Mouse (Mus musculus) kidney, embryonic 16.5 days (tissue): ENCODE results near the gene Il31ra. TPM values are rescaled to one million over a fixed set of nuclear protein-coding genes. Genes with fewer than 3 reads are reported as not detected.

Experiments used
- ATAC-seq: fragments of 200-750 bp; cut with Nextera tagmentation; 2 replicates; pipeline ENCODE4 v1.8.0; 2017; ENCODE audit warnings: moderate TSS enrichment; ENCODE audit not compliant: low FRiP score, low TSS enrichment
- H3K27ac ChIP-seq: fragments of 300-500 bp; sonication (generic); 2 replicates; pipeline ENCODE4 v1.5.1; 2014; ENCODE audit warnings: low read length
- H3K27me3 ChIP-seq: fragments of 300-500 bp; sonication (generic); 2 replicates; pipeline ENCODE4 v1.6.1; 2014; ENCODE audit warnings: low read length, control low read depth, mixed read lengths; ENCODE audit not compliant: insufficient read depth
- H3K36me3 ChIP-seq: fragments of 300-500 bp; sonication (generic); 2 replicates; pipeline ENCODE4 v1.6.1; 2014; ENCODE audit warnings: low read length, control low read depth, mixed read lengths; ENCODE audit not compliant: insufficient read depth
- H3K4me1 ChIP-seq: fragments of 300-500 bp; sonication (generic); 2 replicates; pipeline ENCODE4 v1.6.1; 2014; ENCODE audit warnings: low read length, control low read depth, mixed read lengths; ENCODE audit not compliant: insufficient read depth
- H3K4me2 ChIP-seq: fragments of 300-500 bp; sonication (generic); replicated peaks from 2 replicates; pipeline ENCODE4 v1.6.1; 2014; ENCODE audit warnings: low read depth, low read length
- H3K4me3 ChIP-seq: fragments of 300-500 bp; sonication (generic); 2 replicates; pipeline ENCODE4 v1.5.1; 2014; ENCODE audit warnings: mild to moderate bottlenecking, low read length
- H3K9ac ChIP-seq: fragments of 300-500 bp; sonication (generic); replicated peaks from 2 replicates; pipeline ENCODE4 v1.6.1; 2014; ENCODE audit warnings: low read length
- H3K9me3 ChIP-seq: fragments of 300-500 bp; sonication (generic); 2 replicates; pipeline ENCODE4 v1.6.1; 2016; ENCODE audit warnings: low read length, control low read depth
- WGBS: fragments of 180-500 bp; shearing (Covaris S2); extraction: QIAGEN DNeasy Blood & Tissue Kit; methylation state at CpG from one replicate; pipeline ENCODE4 v1.1.7; 2014; 5-methylcytosine and 5-hydroxymethylcytosine counted together
- polyA plus RNA-seq: library from polyadenylated mRNA; unstranded; fragments of >200 nt; fragmentation: Nextera tagmentation; extraction: Ambion mirVana; gene quantifications from 2 replicates; pipeline ENCODE4 v1.2.1, GENCODE M21; 2015

The Il31ra gene
- polyA plus RNA-seq, 1 experiment from 2014 or later = 0.09 TPM

- no peaks in the 10 kb centered on the region for H3K9me3 ChIP-seq
- 24% methylated on average over 4 of the region's 4 CpGs for WGBS
- H3K4me2 ChIP-seq = no peak overlapping the region
- H3K9ac ChIP-seq = no peak overlapping the region
- peaks cover 4% of the 10 kb centered on the region; the same call in 1 of the 2 replicates for H3K4me1 ChIP-seq
- no peaks in the 10 kb centered on the region for H3K27me3 ChIP-seq
- no peaks in the 10 kb centered on the region for H3K36me3 ChIP-seq
- no peak for ATAC-seq
- H3K27ac ChIP-seq = no peak overlapping the region
- no peak overlapping the region for H3K4me3 ChIP-seq
Observed at GRCm38 (mm10) chr13:112536611-112537010, 57.5 kb downstream of the Il31ra start.

- no peak for ATAC-seq
- no peaks in the 10 kb centered on the region for H3K4me1 ChIP-seq
- H3K4me2 ChIP-seq = no peak overlapping the region
- no peaks in the 10 kb centered on the region for H3K27me3 ChIP-seq
- no peaks in the 10 kb centered on the region for H3K36me3 ChIP-seq
- no peak overlapping the region for H3K9ac ChIP-seq
- no peak overlapping the region for H3K4me3 ChIP-seq
- H3K9me3 ChIP-seq = no peaks in the 10 kb centered on the region
- WGBS = 58% methylated on average over 9 of the region's 9 CpGs
- H3K27ac ChIP-seq = no peak overlapping the region
Observed at GRCm38 (mm10) chr13:112533556-112533955, 60.6 kb downstream of the Il31ra start.

- no peaks in the 10 kb centered on the region for H3K9me3 ChIP-seq
- no peak overlapping the region for H3K9ac ChIP-seq
- H3K27ac ChIP-seq = no peak overlapping the region
- H3K27me3 ChIP-seq = no peaks in the 10 kb centered on the region
- no peak overlapping the region for H3K4me3 ChIP-seq
- no peak overlapping the region for H3K4me2 ChIP-seq
- WGBS = 86% methylated on average over 6 of the region's 6 CpGs
- H3K36me3 ChIP-seq = no peaks in the 10 kb centered on the region
- no peaks in the 10 kb centered on the region for H3K4me1 ChIP-seq
- ATAC-seq = no peak
Observed at GRCm38 (mm10) chr13:112532235-112532634, 61.9 kb downstream of the Il31ra start.

- no peak overlapping the region for H3K4me2 ChIP-seq
- no peaks in the 10 kb centered on the region for H3K9me3 ChIP-seq
- no peaks in the 10 kb centered on the region for H3K4me1 ChIP-seq
- no peak overlapping the region for H3K4me3 ChIP-seq
- H3K27ac ChIP-seq = no peak overlapping the region
- no peaks in the 10 kb centered on the region for H3K27me3 ChIP-seq
- H3K9ac ChIP-seq = no peak overlapping the region
- peak; percentile 58; the same call in 1 of the 2 replicates for ATAC-seq
- no peaks in the 10 kb centered on the region for H3K36me3 ChIP-seq
- 32% methylated on average over 3 of the region's 3 CpGs for WGBS
Observed at GRCm38 (mm10) chr13:112529893-112530292, 64.3 kb downstream of the Il31ra start.

GRCm38 (mm10) chr13:112527186-112527585 lies 67.0 kb downstream of the Il31ra start:
- no peak overlapping the region for H3K9ac ChIP-seq
- no peak for ATAC-seq
- H3K4me2 ChIP-seq = no peak overlapping the region
- no peaks in the 10 kb centered on the region for H3K9me3 ChIP-seq
- WGBS = 66% methylated on average over 1 of the region's 1 CpGs
- no peak overlapping the region for H3K4me3 ChIP-seq
- H3K27me3 ChIP-seq = no peaks in the 10 kb centered on the region
- H3K27ac ChIP-seq = no peak overlapping the region
- no peaks in the 10 kb centered on the region for H3K36me3 ChIP-seq
- H3K4me1 ChIP-seq = no peaks in the 10 kb centered on the region

- Histone ChIP-seq H3K36me3 (no peaks in the 10 kb centered on the region), H3K9ac (no peak overlapping the region), H3K9me3 (0 out of 2 replicates have a peak, but pooled peaks cover 2% of the 10 kb centered on the region), H3K4me2 (no peak overlapping the region), H3K27ac (no peak overlapping the region), H3K4me3 (no peak overlapping the region), H3K4me1 (no peaks in the 10 kb centered on the region), H3K27me3 (no peaks in the 10 kb centered on the region)
- no peak for ATAC-seq
- 81% methylated on average over 10 of the region's 10 CpGs for WGBS
Observed at GRCm38 (mm10) chr13:112523346-112523970, 70.7 kb downstream of the Il31ra start.

- no peak overlapping the region for H3K27ac ChIP-seq
- H3K4me1 ChIP-seq = no peaks in the 10 kb centered on the region
- no peak overlapping the region for H3K4me3 ChIP-seq
- ATAC-seq = no peak
- H3K9me3 ChIP-seq = 0 out of 2 replicates have a peak, but pooled peaks cover 8% of the 10 kb centered on the region
- 86% methylated on average over 3 of the region's 3 CpGs for WGBS
- H3K36me3 ChIP-seq = no peaks in the 10 kb centered on the region
- H3K9ac ChIP-seq = no peak overlapping the region
- H3K27me3 ChIP-seq = no peaks in the 10 kb centered on the region
- H3K4me2 ChIP-seq = no peak overlapping the region
Observed at GRCm38 (mm10) chr13:112522896-112523295, 71.3 kb downstream of the Il31ra start.

GRCm38 (mm10) chr13:112522261-112522660 lies 71.9 kb downstream of the Il31ra start:
- WGBS = 73% methylated on average over 6 of the region's 6 CpGs
- H3K4me1 ChIP-seq = no peaks in the 10 kb centered on the region
- ATAC-seq = no peak
- H3K36me3 ChIP-seq = no peaks in the 10 kb centered on the region
- no peak overlapping the region for H3K27ac ChIP-seq
- H3K4me2 ChIP-seq = no peak overlapping the region
- H3K27me3 ChIP-seq = no peaks in the 10 kb centered on the region
- no peak overlapping the region for H3K4me3 ChIP-seq
- H3K9me3 ChIP-seq = 0 out of 2 replicates have a peak, but pooled peaks cover 8% of the 10 kb centered on the region
- no peak overlapping the region for H3K9ac ChIP-seq

GRCm38 (mm10) chr13:112514546-112514945 lies 79.6 kb downstream of the Il31ra start:
- no peak overlapping the region for H3K4me2 ChIP-seq
- ATAC-seq = no peak
- 0 out of 2 replicates have a peak, but pooled peaks cover 8% of the 10 kb centered on the region for H3K9me3 ChIP-seq
- H3K4me3 ChIP-seq = no peak overlapping the region
- H3K36me3 ChIP-seq = no peaks in the 10 kb centered on the region
- H3K4me1 ChIP-seq = no peaks in the 10 kb centered on the region
- no peak overlapping the region for H3K27ac ChIP-seq
- no peaks in the 10 kb centered on the region for H3K27me3 ChIP-seq
- WGBS = 64% methylated on average over 1 of the region's 1 CpGs
- no peak overlapping the region for H3K9ac ChIP-seq

- no peak overlapping the region for H3K27ac ChIP-seq
- no peaks in the 10 kb centered on the region for H3K27me3 ChIP-seq
- no peak overlapping the region for H3K4me3 ChIP-seq
- no peaks in the 10 kb centered on the region for H3K4me1 ChIP-seq
- H3K4me2 ChIP-seq = no peak overlapping the region
- ATAC-seq = no peak
- H3K9ac ChIP-seq = no peak overlapping the region
- 83% methylated on average over 5 of the region's 5 CpGs for WGBS
- no peaks in the 10 kb centered on the region for H3K9me3 ChIP-seq
- H3K36me3 ChIP-seq = 0 out of 2 replicates have a peak, but pooled peaks cover 1% of the 10 kb centered on the region
Observed at GRCm38 (mm10) chr13:112512824-112513223, 81.3 kb downstream of the Il31ra start.
